In the genomic region with DNA sequence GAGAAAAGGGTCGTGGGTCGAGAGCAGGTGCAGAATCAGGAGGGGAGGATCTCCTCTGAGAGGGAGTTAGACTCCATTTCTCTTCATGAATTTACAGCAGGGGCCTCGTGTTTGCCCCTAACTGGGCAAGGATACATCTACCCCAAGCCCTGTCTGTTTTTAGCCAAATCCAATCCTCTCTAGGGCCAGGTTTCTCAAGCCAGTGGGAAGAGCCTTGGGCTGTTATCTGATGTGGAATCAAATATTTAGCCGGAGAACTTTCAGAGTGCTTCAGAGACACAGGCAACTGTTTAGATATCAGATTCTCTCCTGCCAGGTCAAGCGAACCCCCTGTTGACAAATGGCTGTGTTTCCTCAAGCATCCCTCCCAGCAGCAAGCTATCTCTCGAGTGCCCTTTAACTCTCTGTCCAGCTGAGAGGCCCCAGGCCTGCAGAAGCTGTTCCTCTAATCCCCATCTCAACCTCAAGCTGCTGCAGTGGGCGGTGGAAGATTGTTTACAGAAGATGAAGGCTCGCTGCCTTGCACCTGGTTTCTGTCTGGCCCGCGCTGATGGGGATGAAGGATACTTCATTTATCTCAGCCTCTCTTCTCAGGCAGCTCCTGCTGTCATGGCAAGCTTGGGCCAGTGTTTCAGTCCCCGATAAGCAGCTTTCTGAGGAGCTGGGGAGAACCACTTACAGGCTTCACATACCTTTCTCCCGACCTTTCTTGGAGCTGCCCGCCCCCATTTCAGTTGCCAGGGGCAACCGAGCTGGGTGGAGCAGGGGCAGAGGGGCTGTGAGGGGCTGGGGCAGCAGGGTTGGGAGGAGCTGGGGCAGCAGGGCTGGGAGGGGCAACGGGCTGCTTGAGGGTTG, we compare ENCODE assay signal across 16 mouse cellular contexts. TPM values are rescaled to one million over a fixed set of nuclear protein-coding genes. Genes with fewer than 3 reads are reported as not detected.
A peak's percentile ranks its signal among the peaks of the same experiment; 100 is the strongest.
DNase-seq lines count a peak whose midpoint lies in the region; ATAC-seq lines count a peak whose summit lies in the region.
"Had no signal": no experiment of that assay in that cellular context is flagged by ENCODE, and none has a peak within 500 bp of the region (broad histone marks: within the 10 kb centered on the region; RNA-seq: fewer than 3 reads in every experiment).

No protein-coding gene starts in this region.

- H3K36me3 ChIP-seq in hindbrain, embryonic 15.5 days = no peaks in the 10 kb centered on the region
- no peaks in the 10 kb centered on the region for H3K36me3 ChIP-seq in neural tube, embryonic 11.5 days (ENCODE audit: control insufficient read depth, insufficient read depth, low read length)

- no peak overlapping the region for H3K9ac ChIP-seq in hindbrain, embryonic 15.5 days
- H3K9ac ChIP-seq in neural tube, embryonic 11.5 days (ENCODE audit: low read length) = peak overlapping the region; percentile 15; the same call in 1 of the 2 replicates

- DNase-seq in kidney, postnatal 4 days = peak; percentile 46 to 60
- no peak for DNase-seq in kidney, adult 11 months
- peak; percentile 73 for DNase-seq in embryo, embryonic 9.5 days (ENCODE audit: extremely low spot score)
- peak; percentile 36 for DNase-seq in neural tube, embryonic 11.5 days (ENCODE audit: low spot score)
- DNase-seq in adrenal gland, postnatal 25 days = no peak
- DNase-seq in right cerebral cortex, postnatal 14 days = no peak
- DNase-seq: adrenal gland, postnatal 10 days; cerebellum, adult 9-10 months had no signal

- peaks cover 13% of the 10 kb centered on the region for H3K4me1 ChIP-seq in hindbrain, embryonic 15.5 days (replicated peaks)
- peaks cover 7% of the 10 kb centered on the region for H3K4me1 ChIP-seq in neural tube, embryonic 11.5 days (ENCODE audit: control insufficient read depth, insufficient read depth, low read length)

- H3K9me3 ChIP-seq in hindbrain, embryonic 15.5 days = no peaks in the 10 kb centered on the region
- H3K9me3 ChIP-seq in neural tube, embryonic 11.5 days (ENCODE audit: control insufficient read depth, low read length) = no peaks in the 10 kb centered on the region

- no peak for ATAC-seq in hindbrain, embryonic 15.5 days (ENCODE audit: low FRiP score, low read depth)
- no peak for ATAC-seq in neural tube, embryonic 11.5 days (ENCODE audit: insufficient read depth, low FRiP score, low TSS enrichment)
- ATAC-seq in CD4-positive, CD25-positive, alpha-beta regulatory T cell, adult 4 months = no peak

- H3K27ac ChIP-seq in hindbrain, embryonic 15.5 days (replicated peaks) = 0 out of 2 replicates have a peak overlapping the region, but pooled peaks have one; percentile 42
- no peak overlapping the region; the same call in 1 of the 2 replicates for H3K27ac ChIP-seq in neural tube, embryonic 11.5 days (ENCODE audit: low read depth, low read length)

- no peak overlapping the region for H3K4me2 ChIP-seq in hindbrain, embryonic 15.5 days
- H3K4me2 ChIP-seq in neural tube, embryonic 11.5 days (ENCODE audit: low read depth) = 0 out of 2 replicates have a peak overlapping the region, but pooled peaks have one; percentile 6

- H3K27me3 ChIP-seq in hindbrain, embryonic 15.5 days = no peaks in the 10 kb centered on the region
- no peaks in the 10 kb centered on the region for H3K27me3 ChIP-seq in neural tube, embryonic 11.5 days (ENCODE audit: control insufficient read depth, insufficient read depth, low read length)

- 15% methylated on average over 15 of the region's 15 CpGs for WGBS in hindbrain, embryonic 15.5 days
- 10% methylated on average over 15 of the region's 15 CpGs for WGBS in neural tube, embryonic 11.5 days

- H3K4me3 ChIP-seq in hindbrain, embryonic 15.5 days = no peak overlapping the region
- no peak overlapping the region for H3K4me3 ChIP-seq in neural tube, embryonic 11.5 days (ENCODE audit: low read depth, low read length)
- H3K4me3 ChIP-seq: erythroblast, embryonic 14.5 days; myocyte had no signal

RNA-seq across cellular contexts. Expression of a gene that starts 31.4 kb away (rescaled TPM):
- 0.30 and 0.52 TPM in 2 replicates for polyA plus RNA-seq in hindbrain, embryonic 15.5 days (2015; fragmentation: Nextera tagmentation; extraction: Ambion mirVana)
- 15.7 and 17.2 TPM in 2 replicates for polyA plus RNA-seq in neural tube, embryonic 11.5 days (2014; fragmentation: Nextera tagmentation; extraction: Ambion mirVana)
- not detected in 2 replicates for total RNA-seq in adrenal gland, postnatal 25 days (2021)
- polyA plus RNA-seq in CD4-positive, CD25-positive, alpha-beta regulatory T cell, adult 4 months (2017; shearing (Covaris generic)) = not detected
- total RNA-seq: adrenal gland, postnatal 10 days; gastrocnemius, postnatal 4 days; liver, adult 2 months; MEL had no signal
- polyA plus RNA-seq: erythroblast, embryonic 14.5 days; large intestine, adult 2 months; liver, adult 2 months; myocyte had no signal

RNA-seq across cellular contexts. Expression of a gene that starts 46.7 kb away (rescaled TPM):
- polyA plus RNA-seq in hindbrain, embryonic 15.5 days (2015; fragmentation: Nextera tagmentation; extraction: Ambion mirVana) = 26.8 and 32.9 TPM in 2 replicates
- polyA plus RNA-seq in neural tube, embryonic 11.5 days (2014; fragmentation: Nextera tagmentation; extraction: Ambion mirVana) = 88.2 and 89.0 TPM in 2 replicates
- total RNA-seq in adrenal gland, postnatal 25 days (2021) = 24.0 and 25.6 TPM in 2 replicates
- polyA plus RNA-seq in CD4-positive, CD25-positive, alpha-beta regulatory T cell, adult 4 months (2017; shearing (Covaris generic)) = under 1 TPM in 1 of 2 experiments, not detected in 1; 0.09 TPM
- total RNA-seq: MEL had no signal
- polyA plus RNA-seq: erythroblast, embryonic 14.5 days; myocyte had no signal

Comparison
In these comparisons a context has a peak if more than half of its experiments do, and no peak if none do; other contexts are left out.
1. DNase-seq: peak in kidney, postnatal 4 days (2 of 2), embryo, embryonic 9.5 days (single experiment) and neural tube, embryonic 11.5 days (single experiment); none in kidney, adult 11 months (single experiment), adrenal gland, postnatal 25 days (single experiment) and right cerebral cortex, postnatal 14 days (single experiment).
2. RNA of a gene that starts 31.4 kb away (polyA plus RNA-seq): 15.7 to 17.2 TPM in neural tube, embryonic 11.5 days; 0.30 to 0.52 TPM in hindbrain, embryonic 15.5 days and not detected in CD4-positive, CD25-positive, alpha-beta regulatory T cell, adult 4 months; every median in the first group is over 10 times any median in the second.
3. RNA of a gene that starts 46.7 kb away (polyA plus RNA-seq): 88.2 to 89.0 TPM in neural tube, embryonic 11.5 days and 26.8 to 32.9 TPM in hindbrain, embryonic 15.5 days; 0.09 TPM in CD4-positive, CD25-positive, alpha-beta regulatory T cell, adult 4 months; every median in the first group is over 10 times any median in the second.